ENCODE assay signal across 10 mouse cellular contexts in the genomic region with DNA sequence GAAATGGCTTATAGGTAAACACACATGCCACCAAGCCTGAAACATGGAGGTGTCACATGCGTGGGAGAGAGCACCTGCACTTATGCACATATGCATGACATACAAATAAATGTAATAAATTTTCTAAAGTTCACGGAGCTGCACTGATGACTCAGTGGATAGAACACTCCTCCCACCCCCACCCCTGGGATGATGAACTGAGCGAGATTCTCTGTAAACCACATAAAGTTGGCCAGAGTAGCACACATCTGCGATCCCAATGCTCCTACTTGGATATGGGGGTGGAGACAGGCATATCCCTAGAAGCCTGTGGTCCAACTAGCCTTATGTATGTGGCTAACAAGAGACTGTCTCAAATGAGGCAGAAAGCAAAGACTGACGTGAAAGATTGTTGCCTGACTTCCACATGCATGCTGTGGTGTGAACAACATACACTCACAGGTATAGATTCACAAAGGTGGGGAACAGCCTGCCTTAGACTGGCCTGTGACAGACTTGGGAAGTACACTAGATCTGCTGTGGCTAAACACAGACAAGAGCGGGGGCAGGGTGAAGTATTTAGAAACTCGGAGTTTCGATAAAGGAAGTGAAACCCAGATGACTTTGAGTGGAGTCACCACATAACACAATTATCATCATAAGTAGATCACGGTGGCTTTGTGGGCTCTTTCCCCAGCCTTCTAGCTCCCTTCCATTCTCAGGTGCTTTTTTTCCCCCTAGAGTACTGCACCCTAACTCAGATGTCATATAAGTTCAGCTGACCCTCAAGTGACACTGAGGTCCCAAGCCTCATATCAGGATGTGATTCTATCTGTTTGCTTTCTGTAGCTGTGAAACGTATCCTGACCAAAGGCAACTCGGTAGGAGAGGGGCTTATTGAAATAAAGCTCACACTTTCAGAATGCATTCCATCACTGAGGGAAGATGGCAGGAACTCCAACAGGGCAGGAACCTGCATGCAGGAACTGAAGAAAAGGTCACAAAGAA. TPM values are rescaled to one million over a fixed set of nuclear protein-coding genes. Genes with fewer than 3 reads are reported as not detected.
DNase-seq lines count a peak whose midpoint lies in the region; ATAC-seq and TF ChIP-seq lines count a peak whose summit lies in the region.
"Had no signal": no experiment of that assay in that cellular context is flagged by ENCODE, and none has a peak within 500 bp of the region (broad histone marks: within the 10 kb centered on the region; RNA-seq: fewer than 3 reads in every experiment).

No protein-coding gene starts in this region.

- H3K9ac ChIP-seq in lung, embryonic 15.5 days: no peak overlapping the region
- H3K9ac ChIP-seq in limb, embryonic 12.5 days (replicated peaks): no peak overlapping the region
- 0 out of 2 replicates have a peak overlapping the region, but pooled peaks have one; percentile 31 for H3K9ac ChIP-seq in stomach, postnatal 0 days (ENCODE audit: low read length)
- H3K9ac ChIP-seq in forebrain, embryonic 12.5 days: no peak overlapping the region
- H3K9ac ChIP-seq: kidney, embryonic 15.5 days had no signal

- no peaks in the 10 kb centered on the region for H3K9me3 ChIP-seq in lung, embryonic 15.5 days
- H3K9me3 ChIP-seq in limb, embryonic 12.5 days: peaks cover 5% of the 10 kb centered on the region
- no peaks in the 10 kb centered on the region for H3K9me3 ChIP-seq in stomach, postnatal 0 days (ENCODE audit: control insufficient read depth, low read length)
- H3K9me3 ChIP-seq in forebrain, embryonic 12.5 days: no peaks in the 10 kb centered on the region

- peaks cover 14% of the 10 kb centered on the region; the same call in 1 of the 2 replicates for H3K36me3 ChIP-seq in lung, embryonic 15.5 days
- peaks cover 36% of the 10 kb centered on the region for H3K36me3 ChIP-seq in limb, embryonic 12.5 days
- no peaks in the 10 kb centered on the region for H3K36me3 ChIP-seq in stomach, postnatal 0 days (ENCODE audit: control insufficient read depth, insufficient read depth, low read length)
- H3K36me3 ChIP-seq in forebrain, embryonic 12.5 days (replicated peaks): no peaks in the 10 kb centered on the region

- TF ChIP-seq POLR2A in bone marrow, adult 2 months (IDR thresholded peaks at IDR 0.05; ENCODE audit: borderline replicate concordance, control insufficient read depth, low read depth, low read length): no peak

- no peak for TF ChIP-seq CTCF in bone marrow, adult 2 months (IDR thresholded peaks at IDR 0.05; ENCODE audit: control insufficient read depth, insufficient read depth, low read length)
- no peak for TF ChIP-seq CTCF in stomach, postnatal 0 days (IDR thresholded peaks at IDR 0.05; ENCODE audit: low read depth)

- no peak overlapping the region for H3K4me3 ChIP-seq in lung, embryonic 15.5 days
- H3K4me3 ChIP-seq in bone marrow, adult 2 months (replicated peaks; ENCODE audit: control insufficient read depth, low read depth, low read length): no peak overlapping the region
- H3K4me3 ChIP-seq in limb, embryonic 12.5 days (replicated peaks): no peak overlapping the region
- no peak overlapping the region for H3K4me3 ChIP-seq in stomach, postnatal 0 days (ENCODE audit: low read depth, low read length)
- no peak overlapping the region for H3K4me3 ChIP-seq in forebrain, embryonic 12.5 days (replicated peaks)
- H3K4me3 ChIP-seq: kidney, embryonic 15.5 days had no signal

- no peak for DNase-seq in lung, postnatal 4 days
- no peak for DNase-seq in stomach, postnatal 0 days (ENCODE audit: low spot score)
- DNase-seq in ovary, postnatal 14 days (ENCODE audit: low spot score): no peak
- DNase-seq in kidney, adult 8-10 months: no peak
- DNase-seq: adrenal gland, adult 8-10 months had no signal

- WGBS in lung, embryonic 15.5 days: 33% methylated on average over 11 of the region's 11 CpGs
- WGBS in bone marrow, adult 2 months: 20% methylated on average over 11 of the region's 11 CpGs
- 71% methylated on average over 11 of the region's 11 CpGs for WGBS in limb, embryonic 12.5 days
- WGBS in stomach, postnatal 0 days: 29% methylated on average over 11 of the region's 11 CpGs
- 77% methylated on average over 11 of the region's 11 CpGs for WGBS in forebrain, embryonic 12.5 days

- H3K27me3 ChIP-seq in lung, embryonic 15.5 days: no peaks in the 10 kb centered on the region
- no peaks in the 10 kb centered on the region for H3K27me3 ChIP-seq in limb, embryonic 12.5 days
- no peaks in the 10 kb centered on the region for H3K27me3 ChIP-seq in stomach, postnatal 0 days (ENCODE audit: control insufficient read depth, insufficient read depth, low read length)
- no peaks in the 10 kb centered on the region for H3K27me3 ChIP-seq in forebrain, embryonic 12.5 days
- H3K27me3 ChIP-seq: kidney, embryonic 15.5 days had no signal

- H3K27ac ChIP-seq in lung, embryonic 15.5 days: peak overlapping the region; percentile 32
- H3K27ac ChIP-seq in bone marrow, adult 2 months (ENCODE audit: control insufficient read depth, insufficient read depth, low read depth, low read length, poor library complexity): peak overlapping the region; percentile 9; the same call in 1 of the 2 replicates
- H3K27ac ChIP-seq in limb, embryonic 12.5 days: 0 out of 2 replicates have a peak overlapping the region, but pooled peaks have one; percentile 53
- H3K27ac ChIP-seq in stomach, postnatal 0 days (replicated peaks): peak overlapping the region; percentile 84
- H3K27ac ChIP-seq in forebrain, embryonic 12.5 days: no peak overlapping the region

- H3K4me1 ChIP-seq in lung, embryonic 15.5 days: peaks cover 55% of the 10 kb centered on the region
- peaks cover 5% of the 10 kb centered on the region; the same call in 1 of the 2 replicates for H3K4me1 ChIP-seq in bone marrow, adult 2 months (ENCODE audit: control insufficient read depth, insufficient read depth, low read length)
- peaks cover 43% of the 10 kb centered on the region for H3K4me1 ChIP-seq in limb, embryonic 12.5 days (replicated peaks)
- H3K4me1 ChIP-seq in stomach, postnatal 0 days (replicated peaks; ENCODE audit: control insufficient read depth, insufficient read depth): peaks cover 28% of the 10 kb centered on the region
- H3K4me1 ChIP-seq in forebrain, embryonic 12.5 days: peaks cover 9% of the 10 kb centered on the region

- 0 out of 2 replicates have a peak, but pooled peaks have one; percentile 37 for ATAC-seq in lung, embryonic 15.5 days (ENCODE audit: borderline replicate concordance, extremely low read depth, low FRiP score, low TSS enrichment)
- ATAC-seq in limb, embryonic 12.5 days (ENCODE audit: insufficient number of reproducible peaks, insufficient read depth, low FRiP score, low TSS enrichment, low read depth): no peak
- peak; percentile 35; the same call in 1 of the 2 replicates for ATAC-seq in stomach, postnatal 0 days (ENCODE audit: low FRiP score, low TSS enrichment)
- no peak for ATAC-seq in forebrain, embryonic 12.5 days (ENCODE audit: low FRiP score)

- H3K4me2 ChIP-seq in lung, embryonic 15.5 days: no peak overlapping the region
- H3K4me2 ChIP-seq in limb, embryonic 12.5 days: no peak overlapping the region
- no peak overlapping the region for H3K4me2 ChIP-seq in stomach, postnatal 0 days (replicated peaks; ENCODE audit: low read depth)
- H3K4me2 ChIP-seq in forebrain, embryonic 12.5 days: no peak overlapping the region
- H3K4me2 ChIP-seq: kidney, embryonic 15.5 days had no signal

- TF ChIP-seq EP300 in stomach, postnatal 0 days (optimal IDR thresholded peaks at IDR 0.05): no peak

RNA-seq across cellular contexts. Expression of a gene that starts 13.7 kb away (rescaled TPM):
- polyA plus RNA-seq in lung, embryonic 15.5 days (2015; fragmentation: Nextera tagmentation; extraction: Ambion mirVana): 58.4 and 62.5 TPM in 2 replicates
- 2.5 and 8.3 TPM in 2 replicates for polyA plus RNA-seq in bone marrow, adult 2 months (2011; ENCODE audit: insufficient read depth, insufficient read length, low replicate concordance, missing spikeins)
- 43.1 and 48.1 TPM in 2 replicates for polyA plus RNA-seq in limb, embryonic 12.5 days (2016; fragmentation: Nextera tagmentation; extraction: Ambion mirVana)
- 9.4 and 9.6 TPM in 2 replicates for polyA plus RNA-seq in stomach, postnatal 0 days (2015; fragmentation: Nextera tagmentation; extraction: Ambion mirVana)
- 22.7 TPM in 2 replicates for polyA plus RNA-seq in forebrain, embryonic 12.5 days (2016; fragmentation: Nextera tagmentation; extraction: Ambion mirVana)

Comparison
In these comparisons a context has a peak if more than half of its experiments do, and no peak if none do; other contexts are left out.
1. ATAC-seq: peak in lung, embryonic 15.5 days (single experiment) and stomach, postnatal 0 days (single experiment); none in limb, embryonic 12.5 days (single experiment) and forebrain, embryonic 12.5 days (single experiment).